Mouse (Mus musculus) midbrain, postnatal 0 days (tissue): ENCODE results near the gene Ccser2. TPM values are rescaled to one million over a fixed set of nuclear protein-coding genes. Genes with fewer than 3 reads are reported as not detected.

ENCODE experiments used
- ATAC-seq: fragments of 200-750 bp; cut with Nextera tagmentation; 2 replicates; pipeline ENCODE4 v1.8.0; 2017; ENCODE audit warnings: moderate number of reproducible peaks, mild to moderate bottlenecking, moderate TSS enrichment, moderate library complexity; ENCODE audit not compliant: low FRiP score
- DNase-seq: peaks from one replicate; pipeline ENCODE4 v3.0.0-alpha.2; 2015; ENCODE audit warnings: low spot score
- H3K27ac ChIP-seq: fragments of 300-500 bp; sonication (generic); 2 replicates; pipeline ENCODE4 v1.5.1; 2014; ENCODE audit warnings: low read depth, mild to moderate bottlenecking, low read length, mixed read lengths
- H3K27me3 ChIP-seq: fragments of 300-500 bp; sonication (generic); 2 replicates; pipeline ENCODE4 v1.6.1; 2014; ENCODE audit warnings: low read length, control low read depth, mixed read lengths; ENCODE audit not compliant: insufficient read depth
- H3K36me3 ChIP-seq: fragments of 300-500 bp; sonication (generic); 2 replicates; pipeline ENCODE4 v1.6.1; 2014; ENCODE audit warnings: low read length, control low read depth, mixed read lengths; ENCODE audit not compliant: insufficient read depth
- H3K4me1 ChIP-seq: fragments of 300-500 bp; sonication (generic); 2 replicates; pipeline ENCODE4 v1.6.1; 2014; ENCODE audit warnings: mild to moderate bottlenecking, control low read depth, antibody characterized with exemption, low read length, mixed read lengths; ENCODE audit not compliant: insufficient read depth
- H3K4me2 ChIP-seq: fragments of 300-500 bp; sonication (generic); 2 replicates; pipeline ENCODE4 v1.6.1; 2014; ENCODE audit warnings: low read depth, mild to moderate bottlenecking, low read length, mixed read lengths; ENCODE audit not compliant: poor library complexity, severe bottlenecking
- H3K4me3 ChIP-seq: fragments of 300-500 bp; sonication (generic); 2 replicates; pipeline ENCODE4 v1.5.1; 2014; ENCODE audit warnings: low read depth, mild to moderate bottlenecking, low read length, moderate library complexity
- H3K9ac ChIP-seq: fragments of 300-500 bp; sonication (generic); replicated peaks from 2 replicates; pipeline ENCODE4 v1.6.1; 2014; ENCODE audit warnings: mild to moderate bottlenecking, low read length, moderate library complexity, mixed read lengths; ENCODE audit not compliant: poor library complexity, severe bottlenecking
- H3K9me3 ChIP-seq: fragments of 300-500 bp; sonication (generic); 2 replicates; pipeline ENCODE4 v1.6.1; 2016; ENCODE audit warnings: low read length, control low read depth
- CTCF ChIP-seq: IDR thresholded peaks from 2 replicates; pipeline ENCODE4 v1.5.1; 2016; ENCODE audit warnings: antibody characterized with exemption, mild to moderate bottlenecking
- WGBS: fragments of 180-500 bp; shearing (Covaris S2); extraction: QIAGEN DNeasy Blood & Tissue Kit; methylation state at CpG from one replicate; pipeline ENCODE4 v1.1.7; 2014; 5-methylcytosine and 5-hydroxymethylcytosine counted together
- polyA plus RNA-seq: library from polyadenylated mRNA; unstranded; fragments of >200 nt; fragmentation: Nextera tagmentation; extraction: Ambion mirVana; gene quantifications from 2 replicates; pipeline ENCODE4 v1.2.1, GENCODE M21; 2015
- total RNA-seq: library from RNA; depleted of rRNA; stranded (reverse); fragments of >200 nt; gene quantifications from 2 replicates; pipeline ENCODE4 v1.2.3, GENCODE M21; 2014

Gene Ccser2
- total and polyA plus RNA-seq, 2 experiments from 2014 or later: 81.0 to 99.1 TPM

- WGBS: 95% methylated on average over 8 of the region's 8 CpGs
- ATAC-seq (no peak), DNase-seq (no peak)
- no peaks in the 10 kb centered on the region for H3K4me1 ChIP-seq
- no peak overlapping the region for H3K27ac ChIP-seq
- no peaks in the 10 kb centered on the region for H3K9me3 ChIP-seq
- H3K36me3 ChIP-seq: peaks cover 4% of the 10 kb centered on the region; the same call in 1 of the 2 replicates
- H3K4me2 ChIP-seq: no peak overlapping the region
- H3K9ac ChIP-seq: no peak overlapping the region
- H3K27me3 ChIP-seq: no peaks in the 10 kb centered on the region
- no peak for TF ChIP-seq CTCF
- H3K4me3 ChIP-seq: no peak overlapping the region
Measured at GRCm38 (mm10) chr14:36919886-36920285, 48.7 kb downstream of the Ccser2 start.

GRCm38 (mm10) chr14:36919146-36919545, 49.4 kb downstream of the Ccser2 start:
- Histone ChIP-seq H3K4me3 (peak overlapping the region; percentile 15; the same call in 1 of the 2 replicates), H3K9me3 (no peaks in the 10 kb centered on the region), H3K27ac (peak overlapping the region; percentile 78), H3K4me1 (no peaks in the 10 kb centered on the region), H3K4me2 (peak overlapping the region; percentile 2), H3K9ac (no peak overlapping the region), H3K27me3 (no peaks in the 10 kb centered on the region), H3K36me3 (no peaks in the 10 kb centered on the region)
- no peak for TF ChIP-seq CTCF
- DNase-seq (peak; percentile 71), ATAC-seq (peak; percentile 81)
- 54% methylated on average over 13 of the region's 13 CpGs for WGBS

- 89% methylated on average over 6 of the region's 6 CpGs for WGBS
- no peaks in the 10 kb centered on the region for H3K9me3 ChIP-seq
Measured at GRCm38 (mm10) chr14:36915203-36915602, 53.4 kb downstream of the Ccser2 start.

GRCm38 (mm10) chr14:36914473-36915005, 54.0 kb downstream of the Ccser2 start:
- ATAC-seq: no peak
- Histone ChIP-seq H3K9me3 (no peaks in the 10 kb centered on the region), H3K4me1 (no peaks in the 10 kb centered on the region), H3K27ac (no peak overlapping the region), H3K36me3 (no peaks in the 10 kb centered on the region), H3K9ac (no peak overlapping the region), H3K4me2 (no peak overlapping the region), H3K4me3 (no peak overlapping the region), H3K27me3 (no peaks in the 10 kb centered on the region)
- DNase-seq: no peak
- no peak for TF ChIP-seq CTCF
- 74% methylated on average over 3 of the region's 3 CpGs for WGBS

More at GRCm38 (mm10) chr14:36915203-36915602, 53.4 kb downstream of the Ccser2 start:
- no peak overlapping the region for H3K4me2 ChIP-seq
- H3K27ac ChIP-seq: no peak overlapping the region
- H3K36me3 ChIP-seq: no peaks in the 10 kb centered on the region
- TF ChIP-seq CTCF: no peak
- DNase-seq (no peak), ATAC-seq (no peak)
- H3K27me3 ChIP-seq: no peaks in the 10 kb centered on the region
- H3K9ac ChIP-seq: no peak overlapping the region
- no peaks in the 10 kb centered on the region for H3K4me1 ChIP-seq
- no peak overlapping the region for H3K4me3 ChIP-seq

- no peaks in the 10 kb centered on the region for H3K9me3 ChIP-seq
- TF ChIP-seq CTCF: no peak
- peaks cover 8% of the 10 kb centered on the region; the same call in 1 of the 2 replicates for H3K36me3 ChIP-seq
- H3K4me3 ChIP-seq: no peak overlapping the region
- no peak overlapping the region for H3K27ac ChIP-seq
- H3K4me2 ChIP-seq: no peak overlapping the region
- no peaks in the 10 kb centered on the region for H3K27me3 ChIP-seq
- H3K4me1 ChIP-seq: no peaks in the 10 kb centered on the region
- WGBS: 62% methylated on average over 6 of the region's 6 CpGs
- no peak for ATAC-seq
- no peak overlapping the region for H3K9ac ChIP-seq
- DNase-seq: no peak
Measured at GRCm38 (mm10) chr14:36911738-36912137, 56.8 kb downstream of the Ccser2 start.

GRCm38 (mm10) chr14:36905809-36906522, 62.6 kb downstream of the Ccser2 start:
- no peak overlapping the region for H3K4me2 ChIP-seq
- no peak overlapping the region for H3K4me3 ChIP-seq
- peak overlapping the region; percentile 26; the same call in 1 of the 2 replicates for H3K27ac ChIP-seq
- TF ChIP-seq CTCF: no peak
- no peaks in the 10 kb centered on the region for H3K27me3 ChIP-seq
- DNase-seq (peak; percentile 30), ATAC-seq (no peak)
- H3K9ac ChIP-seq: no peak overlapping the region
- 66% methylated on average over 9 of the region's 11 CpGs for WGBS
- no peaks in the 10 kb centered on the region for H3K4me1 ChIP-seq
- peaks cover 8% of the 10 kb centered on the region; the same call in 1 of the 2 replicates for H3K36me3 ChIP-seq
- no peaks in the 10 kb centered on the region for H3K9me3 ChIP-seq
